Mouse (Mus musculus): ENCODE data around the gene Tuba1a.
A peak's percentile ranks its signal among the peaks of the same experiment; 100 is the strongest.
"Not testable (repeated sequence)": the region's sequence is repeated elsewhere in the genome, so short reads cannot be mapped to it uniquely, and the experiment has no call there.

Gene Tuba1a

DNA sequence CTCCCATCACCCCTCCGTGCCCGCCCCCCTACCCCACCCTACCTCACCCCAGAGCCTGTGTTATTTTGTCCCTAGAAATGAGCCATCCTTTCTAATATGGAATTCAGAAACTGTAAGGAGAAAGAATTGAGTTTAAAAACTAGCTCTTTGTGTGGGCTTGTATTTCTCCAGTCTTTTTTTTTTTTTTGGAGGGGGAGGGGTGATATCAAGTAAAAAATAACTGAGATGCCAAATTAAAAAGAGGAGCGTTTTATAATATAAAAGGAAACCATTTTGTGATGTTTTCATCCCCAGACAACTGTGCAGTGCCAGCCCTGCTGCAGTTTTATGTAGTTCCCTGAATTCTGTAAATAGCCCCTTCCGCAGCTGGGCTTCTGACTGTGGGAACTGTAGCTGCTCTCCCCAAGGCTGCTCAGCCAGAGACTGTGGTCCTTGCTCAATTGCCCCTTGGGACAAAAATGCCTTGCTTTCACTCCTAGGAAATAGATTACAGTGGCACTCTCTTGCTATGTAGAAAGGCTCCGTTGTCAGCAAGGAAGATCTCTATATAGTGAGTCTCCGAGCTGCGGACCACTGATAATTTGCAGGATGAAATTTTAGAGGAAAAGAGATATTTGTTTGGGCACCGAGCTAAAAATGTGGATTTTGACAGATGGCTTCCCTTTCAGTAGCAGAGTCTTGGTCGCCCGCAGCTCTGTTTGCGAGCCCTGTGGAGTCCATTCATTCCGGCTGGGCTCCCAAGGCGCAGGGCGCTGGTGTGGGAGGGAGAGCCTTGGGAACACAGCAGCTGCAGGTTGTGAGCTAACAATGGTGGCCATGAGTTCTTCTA is 1.1 kb upstream of the Tuba1a start:
- peak; percentile 76 for DNase-seq (ENCODE audit: low spot score)

DNA sequence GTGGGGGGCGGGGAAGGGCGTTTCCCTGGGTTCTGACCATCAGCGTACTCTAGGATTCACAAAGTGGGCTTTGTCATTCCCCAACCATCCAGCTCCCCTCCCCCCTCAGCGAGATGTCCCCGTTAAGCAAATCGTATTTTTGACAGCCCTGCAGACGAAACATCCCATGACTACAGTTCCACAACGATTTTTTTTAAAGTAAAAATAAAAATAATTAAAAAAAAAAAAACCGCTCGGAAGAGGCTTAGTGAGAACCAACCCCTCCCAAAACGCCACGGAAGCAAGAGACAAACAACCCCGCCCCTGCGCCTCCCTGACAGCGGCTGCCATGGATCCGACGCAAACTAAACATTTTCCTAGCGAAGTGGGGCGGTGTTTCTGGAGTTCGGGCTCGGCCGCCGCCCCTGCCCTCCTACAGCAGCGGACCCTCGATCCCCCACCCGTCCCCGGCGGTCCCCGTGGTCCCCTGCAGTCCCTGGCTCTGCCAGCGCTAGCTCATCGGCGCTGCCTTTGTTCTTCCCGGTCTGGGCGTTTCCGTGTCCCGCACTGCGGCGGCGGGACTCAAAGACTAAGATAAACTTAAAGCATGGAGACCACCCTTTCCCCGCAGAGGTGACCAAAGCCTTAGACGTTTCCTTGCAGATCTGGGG is 627 bp downstream of the Tuba1a start:
- DNase-seq (ENCODE audit: low spot score), result peak; percentile 88

- DNase-seq (ENCODE audit: low spot score), result peak; percentile 42
Observed at GRCm38 (mm10) chr15:98952063-98952455, 1.4 kb downstream of the Tuba1a start.

GRCm38 (mm10) chr15:98951122-98952062 is 2.1 kb downstream of the Tuba1a start:
- not testable (repeated sequence) for DNase-seq (ENCODE audit: low spot score)

DNA sequence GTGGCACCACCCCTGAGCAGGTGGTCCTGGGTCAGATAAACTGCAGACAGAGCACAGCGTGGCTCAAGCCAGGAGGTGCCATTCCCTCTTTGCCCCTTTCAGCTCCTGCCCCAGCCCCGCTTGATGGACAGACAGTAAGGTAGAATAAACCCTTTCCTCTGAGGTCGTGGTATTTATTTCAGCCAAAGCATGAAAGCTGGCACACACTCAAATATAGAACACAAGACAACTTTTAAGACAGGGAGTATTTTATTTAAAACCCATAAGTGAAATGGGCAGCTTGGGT is 4.0 kb downstream of the Tuba1a start:
- DNase-seq (ENCODE audit: low spot score), result no peak

- DNase-seq (ENCODE audit: low spot score), result no peak
Observed at GRCm38 (mm10) chr15:98948857-98949606, 4.5 kb downstream of the Tuba1a start.

- DNase-seq (ENCODE audit: low spot score), result no peak
Observed at GRCm38 (mm10) chr15:98948382-98948781, 5.1 kb downstream of the Tuba1a start.

- no peak for DNase-seq (ENCODE audit: low spot score)
Observed at GRCm38 (mm10) chr15:98947884-98948283, 5.6 kb downstream of the Tuba1a start.

GRCm38 (mm10) chr15:98943133-98943532 is 10.4 kb downstream of the Tuba1a start:
- no peak for DNase-seq (ENCODE audit: low spot score)

- DNase-seq (ENCODE audit: low spot score), result no peak
Observed at GRCm38 (mm10) chr15:98942081-98942480, 11.4 kb downstream of the Tuba1a start.

DNA sequence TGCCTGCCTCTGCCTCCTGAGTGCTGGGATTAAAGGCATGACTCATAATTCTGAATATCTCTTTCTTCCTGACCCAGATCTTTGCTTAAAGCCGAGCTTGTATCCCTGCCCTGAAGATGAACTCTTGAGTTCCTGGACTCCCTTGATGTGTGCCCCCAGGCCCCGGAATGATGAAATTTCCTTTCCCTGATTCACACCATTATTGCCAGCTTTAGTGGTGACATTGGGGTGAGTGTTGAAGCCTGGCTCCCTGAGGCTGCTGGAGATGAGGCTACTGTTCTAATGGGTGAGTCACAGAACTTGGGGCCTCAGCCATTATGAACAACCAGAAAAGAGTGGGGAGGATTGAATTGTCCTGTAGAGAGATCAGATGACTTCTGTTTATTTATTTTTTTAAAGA is 12.0 kb downstream of the Tuba1a start:
- DNase-seq (ENCODE audit: low spot score), result no peak

DNA sequence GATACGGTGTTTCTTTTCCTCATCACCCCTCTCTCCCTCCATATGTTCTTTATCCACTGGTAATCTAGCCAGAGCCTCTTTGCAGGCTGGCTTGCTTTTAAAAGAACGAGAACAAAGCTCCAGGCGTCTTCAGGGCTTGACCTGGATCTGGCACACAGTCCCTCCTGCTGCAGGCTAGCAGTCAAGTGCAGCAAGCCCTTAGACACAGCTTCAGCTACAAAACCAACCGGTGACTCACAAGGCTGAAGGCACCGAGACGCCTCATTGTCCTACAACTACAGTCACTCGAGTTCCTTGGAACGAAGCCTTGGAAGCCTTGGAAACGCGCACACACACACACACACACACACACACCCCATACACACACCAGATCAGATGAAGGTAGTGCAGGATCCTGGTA is 12.7 kb downstream of the Tuba1a start:
- DNase-seq (ENCODE audit: low spot score), result no peak

- DNase-seq (ENCODE audit: low spot score), result peak; percentile 96
Observed at GRCm38 (mm10) chr15:98934217-98934839, 19.2 kb downstream of the Tuba1a start, which contains the start of gene Tuba1b. TSS of gene Tuba1b (minus strand) at chr15:98934565.

DNA sequence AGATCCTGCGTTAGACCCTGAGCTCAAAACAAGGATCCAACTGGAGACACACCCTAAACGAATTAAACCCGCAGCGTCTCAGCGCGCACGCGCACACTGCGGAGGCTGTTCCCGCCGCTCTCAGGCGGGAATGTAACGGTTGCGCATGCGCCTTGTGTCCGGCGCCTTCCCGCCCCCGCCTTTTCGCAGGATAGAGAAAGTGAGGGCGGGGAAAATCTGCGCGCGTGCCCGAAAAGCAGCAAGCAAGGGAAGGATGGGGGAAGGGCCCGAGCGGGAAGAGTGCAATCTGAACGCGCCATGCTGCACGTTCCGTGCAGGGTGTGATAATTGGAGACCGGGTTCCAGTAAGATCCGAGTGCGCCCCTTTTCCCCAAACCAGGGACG is 19.7 kb downstream of the Tuba1a start:
- peak; percentile 98 for DNase-seq (ENCODE audit: low spot score)

GRCm38 (mm10) chr15:98933004-98933671 is 20.4 kb downstream of the Tuba1a start:
- DNase-seq (ENCODE audit: low spot score), result peak; percentile 49

DNA sequence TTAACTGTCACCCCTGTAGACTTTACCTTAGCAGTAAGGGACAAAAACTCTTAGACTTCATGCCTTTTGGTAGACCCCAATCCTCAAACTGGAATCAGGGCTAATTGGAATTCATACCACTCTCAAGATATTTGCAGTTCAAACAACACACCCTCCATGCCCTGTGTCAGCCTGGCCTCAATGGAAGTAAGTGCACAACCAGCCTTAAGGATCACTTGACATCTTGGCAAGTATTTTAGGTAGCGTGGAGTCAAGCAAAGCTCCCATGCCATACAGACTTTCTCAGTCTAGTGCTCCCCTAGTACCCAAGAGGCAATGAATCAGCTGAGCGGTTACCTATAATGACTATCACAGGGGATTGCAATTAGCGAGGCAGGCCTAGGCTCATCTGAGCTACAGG is 22.5 kb downstream of the Tuba1a start:
- no peak for DNase-seq (ENCODE audit: low spot score)

DNA sequence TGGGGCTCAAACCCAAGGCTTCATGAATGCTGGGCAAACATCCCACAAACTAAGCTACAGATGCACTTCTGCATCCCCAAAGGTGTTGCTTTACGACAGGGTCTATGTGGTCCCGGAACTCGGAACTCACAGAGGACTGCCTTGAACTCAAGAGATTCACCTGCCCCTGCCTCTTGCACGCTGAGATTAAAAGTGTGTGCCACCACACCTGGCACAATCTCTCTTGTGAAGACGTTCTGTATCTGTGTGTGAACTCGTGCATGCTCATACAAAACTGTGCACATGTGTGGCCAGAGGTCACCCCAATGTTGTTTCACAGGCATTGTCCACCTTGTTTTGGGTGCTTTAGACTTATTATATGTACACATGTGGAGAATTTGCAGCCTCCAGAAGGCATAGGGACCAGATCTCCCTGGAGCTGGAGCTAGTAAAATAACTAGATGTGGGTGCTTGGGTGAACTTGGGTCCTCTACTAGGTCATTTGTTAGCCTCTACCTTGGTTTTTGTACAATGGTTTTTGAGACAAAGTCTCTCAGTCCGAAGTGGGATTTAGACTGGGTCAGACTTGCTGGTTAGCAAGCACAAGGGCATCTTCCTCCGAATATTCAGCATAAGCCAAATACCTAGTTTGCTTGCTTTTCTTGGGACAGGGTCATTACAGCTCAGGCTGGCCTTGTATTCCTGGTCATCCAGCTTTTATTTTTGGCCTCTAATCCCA is 23.3 kb downstream of the Tuba1a start:
- peak; percentile 11 for DNase-seq (ENCODE audit: low spot score)

DNA sequence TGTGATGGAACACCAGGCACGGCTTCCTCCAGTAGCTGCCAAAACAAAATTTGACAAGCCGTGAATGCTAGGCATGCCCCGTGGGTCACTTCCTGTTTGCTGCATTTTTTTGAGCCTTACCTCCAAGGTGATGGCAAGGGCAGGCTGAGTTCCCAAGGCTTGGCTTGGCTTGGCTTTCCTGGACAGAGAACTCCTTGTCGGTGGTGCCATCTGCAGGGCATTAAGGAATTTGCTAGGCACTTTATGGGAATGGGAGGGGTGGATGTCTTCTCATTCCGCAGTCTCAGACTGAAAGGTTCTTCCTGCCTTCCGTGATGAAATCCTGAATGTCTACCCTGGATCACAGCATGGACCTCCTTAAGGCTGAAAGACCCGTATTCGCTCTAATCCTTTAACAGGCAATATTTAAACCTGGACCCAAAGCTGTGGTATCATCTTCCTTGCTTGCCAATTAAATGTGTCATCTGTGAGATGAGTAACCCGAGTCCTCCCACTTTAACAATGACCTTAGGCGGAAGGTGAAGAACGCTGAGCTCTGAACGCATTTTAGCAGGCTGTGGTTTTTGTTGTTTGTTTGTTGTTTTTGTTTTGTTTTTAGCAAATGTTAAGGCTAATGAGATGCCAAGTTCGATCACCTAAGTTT is 24.8 kb downstream of the Tuba1a start:
- peak; percentile 89 for DNase-seq (ENCODE audit: low spot score)

DNA sequence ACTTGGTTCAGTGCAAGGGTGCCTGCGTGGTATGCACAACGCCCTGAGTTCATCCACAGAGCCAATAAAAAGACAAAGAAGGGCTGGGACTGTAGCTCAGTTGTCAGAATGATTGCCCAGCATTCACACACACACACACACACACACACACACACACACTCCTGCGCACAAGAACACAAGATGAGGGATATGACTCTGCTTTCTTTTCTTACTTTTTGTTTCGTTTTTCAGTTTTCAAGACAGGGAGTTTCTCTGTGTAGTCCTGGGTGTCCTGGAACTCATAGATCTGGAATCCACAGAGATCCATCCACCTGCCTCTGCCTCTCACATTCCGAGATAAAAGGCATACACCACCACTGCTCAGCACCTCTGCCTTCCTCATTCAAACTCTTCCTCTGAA is 25.9 kb downstream of the Tuba1a start:
- no peak for DNase-seq (ENCODE audit: low spot score)

GRCm38 (mm10) chr15:98924682-98925081 is 28.8 kb downstream of the Tuba1a start:
- no peak for DNase-seq (ENCODE audit: low spot score)

Data from embryo, embryonic 10.5 days (tissue).